Mouse (Mus musculus) right cerebral cortex, postnatal 14 days (tissue): ENCODE measurements around the gene Chd3.

Source experiments
- DNase-seq: peaks from one replicate; pipeline ENCODE4 v3.0.0; 2022

Gene Chd3

GRCm38 (mm10) chr11:69364376-69364775, 4.8 kb downstream of the Chd3 start:
- DNase-seq = no peak

DNA sequence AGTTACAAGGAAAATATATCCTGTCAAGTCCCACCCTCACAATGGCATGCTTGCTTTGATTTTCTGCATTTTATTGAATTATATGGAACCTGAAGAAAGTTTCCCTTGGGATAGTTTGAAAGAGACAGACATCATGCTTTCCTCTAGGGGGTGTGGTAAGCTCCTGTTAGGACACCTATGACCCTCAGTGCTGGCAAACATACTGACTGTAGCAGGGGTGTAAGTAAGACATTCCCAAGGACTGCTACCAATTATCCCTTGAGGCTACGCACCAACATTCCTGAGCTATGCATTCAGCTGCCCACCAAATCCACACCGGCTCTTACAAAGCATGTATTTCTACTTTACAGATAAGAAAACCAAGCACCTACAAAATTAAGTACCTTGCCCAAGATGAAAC, 6.7 kb downstream of the Chd3 start:
- no peak for DNase-seq

GRCm38 (mm10) chr11:69362021-69362420, 7.2 kb downstream of the Chd3 start:
- no peak for DNase-seq

DNA sequence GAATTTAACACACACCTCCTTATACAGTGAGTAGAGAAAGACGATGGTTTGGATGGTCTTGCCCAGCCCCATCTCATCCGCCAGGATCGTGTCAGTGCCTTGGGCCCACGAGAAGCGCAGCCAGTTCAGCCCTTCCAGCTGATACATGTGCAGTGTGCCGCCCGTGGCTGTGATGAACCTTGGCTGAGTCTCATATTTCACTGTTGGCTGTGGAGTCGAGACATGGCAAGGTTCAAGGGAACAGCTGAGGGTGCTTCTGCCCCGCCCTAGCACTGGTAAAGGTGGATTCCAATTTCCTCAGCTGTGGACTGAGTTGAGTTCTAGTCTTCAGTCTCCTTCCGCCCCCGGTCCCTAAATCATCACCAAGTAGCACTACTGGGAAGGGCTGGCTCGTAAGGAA, 11.5 kb downstream of the Chd3 start:
- no peak for DNase-seq

DNA sequence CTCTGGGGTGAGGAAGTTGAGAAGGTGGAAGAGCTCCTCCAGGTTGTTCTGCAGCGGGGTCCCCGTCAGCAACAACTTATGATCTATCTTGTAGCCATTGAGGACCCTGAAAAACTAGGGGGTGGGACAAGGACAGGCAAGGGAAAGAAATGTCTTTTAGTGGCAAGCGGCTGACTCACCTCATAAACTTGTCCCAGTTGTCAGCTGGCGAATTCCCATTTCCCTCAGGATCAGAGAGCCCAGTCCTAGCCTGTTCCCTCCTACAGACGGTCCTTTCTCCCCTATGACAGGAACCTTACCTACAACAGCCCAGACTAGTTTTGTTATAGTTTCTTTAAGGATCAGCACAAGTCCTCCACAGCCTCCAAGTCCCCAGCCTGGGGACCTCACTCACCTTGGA, 12.7 kb downstream of the Chd3 start:
- DNase-seq = no peak

GRCm38 (mm10) chr11:69346441-69346840, 22.8 kb downstream of the Chd3 start:
- DNase-seq = no peak

- DNase-seq = peak; percentile 79
These were observed 28.8 kb downstream of the Chd3 start, which contains the start of gene Rnf227 for GRCm38 (mm10) chr11:69340161-69341131. Gene Rnf227, plus strand, starts transcription at chr11:69340461.

DNA sequence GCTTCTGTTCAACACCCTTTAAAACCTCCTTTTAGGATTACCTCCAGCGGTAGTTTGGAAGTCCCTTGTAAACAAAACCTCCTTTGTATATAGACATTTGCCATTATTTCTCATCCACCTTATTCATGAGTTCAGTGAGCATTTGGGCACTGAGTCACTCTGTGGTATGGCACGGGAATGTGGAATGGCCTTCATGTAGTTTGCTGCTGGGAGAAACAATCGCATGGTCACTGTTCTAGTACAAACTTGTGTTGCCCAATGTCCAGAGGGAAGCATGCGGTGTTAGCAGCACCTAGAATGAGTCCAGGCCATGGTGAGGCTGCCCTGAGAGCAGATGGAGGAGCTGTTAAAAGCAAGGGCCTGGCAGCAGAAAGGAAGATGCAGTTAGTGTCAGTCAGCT, 34.4 kb downstream of the Chd3 start:
- no peak for DNase-seq

GRCm38 (mm10) chr11:69333922-69334321, 35.3 kb downstream of the Chd3 start:
- no peak for DNase-seq

DNA sequence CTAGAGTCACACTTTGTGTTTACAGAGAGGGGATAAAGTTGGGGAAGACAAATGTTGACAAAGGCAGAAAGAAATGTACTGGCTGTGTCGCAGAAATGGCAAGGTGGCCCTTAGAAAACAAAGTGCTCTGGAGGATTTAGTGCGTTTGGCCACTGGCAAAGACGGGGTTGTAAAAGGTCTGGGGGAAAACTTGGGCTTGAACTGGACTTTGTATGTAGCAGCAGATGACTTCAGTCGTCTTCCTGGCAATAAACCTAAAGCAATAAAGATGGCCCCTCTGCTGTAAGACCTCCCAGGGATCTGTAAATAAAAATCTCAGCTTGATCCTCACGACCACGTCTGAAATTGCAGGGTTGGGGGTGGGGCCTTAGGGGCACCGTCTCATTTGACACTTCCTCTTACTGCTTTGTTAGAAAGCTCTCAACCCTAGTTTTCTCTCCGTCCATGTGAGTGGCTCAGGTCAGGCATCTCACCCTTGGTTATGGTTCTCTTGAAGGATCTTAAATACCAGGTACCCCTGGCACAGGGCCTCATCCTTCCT, 36.4 kb downstream of the Chd3 start:
- no peak for DNase-seq

GRCm38 (mm10) chr11:69331929-69332405, 37.2 kb downstream of the Chd3 start:
- peak; percentile 83 for DNase-seq

DNA sequence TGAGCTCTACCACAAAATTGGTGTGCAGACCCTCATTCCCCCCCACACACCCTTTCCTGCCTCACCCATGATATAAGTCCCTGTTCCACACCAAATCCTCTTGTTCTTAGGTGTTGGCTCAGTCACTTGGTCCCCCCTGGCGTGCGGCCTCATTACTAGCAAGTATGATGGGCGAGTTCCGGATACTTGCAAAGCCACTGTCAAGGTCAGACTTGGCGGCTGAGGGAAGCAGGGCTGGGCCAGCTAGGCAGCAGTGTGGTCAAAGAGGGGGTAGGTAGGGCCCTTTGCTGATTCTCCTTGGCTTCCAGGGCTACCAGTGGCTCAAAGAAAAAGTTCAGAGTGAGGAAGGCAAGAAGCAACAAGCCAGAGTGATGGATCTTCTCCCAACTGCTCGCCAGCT, 38.1 kb downstream of the Chd3 start:
- DNase-seq = no peak

- DNase-seq = no peak
These were observed 40.7 kb downstream of the Chd3 start for GRCm38 (mm10) chr11:69328517-69328916.

DNA sequence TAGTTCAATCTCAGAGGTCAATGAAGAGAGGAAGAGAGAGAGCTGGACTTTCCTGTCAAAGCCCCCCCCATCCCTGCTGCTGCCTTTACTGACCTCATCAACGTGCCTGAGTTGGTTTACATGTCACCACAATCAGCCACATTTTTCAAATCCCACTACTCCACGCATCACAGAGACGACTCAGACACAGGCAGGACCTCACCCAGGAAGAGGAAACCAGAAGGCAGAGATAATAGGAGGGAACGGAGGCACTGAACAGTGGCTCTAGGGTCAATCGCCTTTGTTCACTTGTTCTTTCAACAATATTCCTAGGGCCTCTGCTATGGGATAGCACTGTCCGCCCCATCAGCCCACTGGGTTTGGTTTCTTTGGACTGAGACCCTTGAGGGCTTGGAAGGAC, 41.6 kb downstream of the Chd3 start:
- no peak for DNase-seq

DNA sequence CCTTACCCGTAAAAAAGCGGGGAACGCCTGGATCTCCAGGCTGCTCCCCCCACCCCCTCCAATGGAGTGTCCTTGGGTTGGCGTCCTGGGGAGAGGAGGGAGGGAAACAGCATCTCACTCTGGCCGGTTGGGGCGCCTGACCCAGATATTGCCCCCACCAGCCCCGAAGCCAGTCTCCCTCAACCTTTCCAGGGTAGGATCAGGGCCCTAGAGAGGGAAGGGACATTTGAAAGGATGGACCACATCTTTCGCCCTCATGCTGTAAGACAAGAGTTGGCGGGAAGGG, 42.1 kb downstream of the Chd3 start:
- no peak for DNase-seq

DNA sequence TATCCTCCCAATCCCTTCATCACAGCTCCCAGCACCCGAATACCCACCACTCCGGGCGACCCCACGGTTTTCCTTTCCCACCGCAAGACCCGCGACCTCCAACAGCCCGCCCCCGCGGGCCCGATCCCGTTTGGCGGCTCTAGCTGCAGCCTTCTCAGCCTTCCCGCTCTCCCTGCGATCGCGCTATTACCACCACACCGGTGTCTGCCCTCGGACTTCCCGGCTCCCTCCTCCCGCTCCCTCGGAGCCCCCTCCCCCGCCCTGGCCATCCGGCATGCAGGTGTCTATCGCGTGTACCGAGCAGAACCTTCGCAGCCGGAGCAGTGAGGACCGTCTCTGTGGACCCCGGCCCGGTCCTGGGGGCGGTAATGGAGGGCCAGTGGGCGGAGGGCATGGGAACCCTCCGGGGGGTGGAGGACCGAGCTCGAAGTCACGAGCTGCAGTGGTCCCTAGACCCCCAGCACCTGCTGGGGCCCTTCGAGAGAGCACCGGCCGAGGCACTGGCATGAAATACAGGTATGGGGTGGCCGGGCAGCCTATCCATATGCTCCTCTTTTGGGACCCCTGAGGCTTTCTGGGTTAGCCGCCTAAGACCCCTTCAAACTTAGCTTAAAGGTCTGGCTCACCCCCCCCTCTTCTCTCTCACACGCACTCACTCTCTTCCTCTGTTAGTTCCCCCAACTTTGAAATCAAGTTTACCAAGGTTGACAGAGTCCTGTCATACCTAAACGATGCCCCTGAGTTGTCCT, 42.6 kb downstream of the Chd3 start:
- peak; percentile 40 for DNase-seq

DNA sequence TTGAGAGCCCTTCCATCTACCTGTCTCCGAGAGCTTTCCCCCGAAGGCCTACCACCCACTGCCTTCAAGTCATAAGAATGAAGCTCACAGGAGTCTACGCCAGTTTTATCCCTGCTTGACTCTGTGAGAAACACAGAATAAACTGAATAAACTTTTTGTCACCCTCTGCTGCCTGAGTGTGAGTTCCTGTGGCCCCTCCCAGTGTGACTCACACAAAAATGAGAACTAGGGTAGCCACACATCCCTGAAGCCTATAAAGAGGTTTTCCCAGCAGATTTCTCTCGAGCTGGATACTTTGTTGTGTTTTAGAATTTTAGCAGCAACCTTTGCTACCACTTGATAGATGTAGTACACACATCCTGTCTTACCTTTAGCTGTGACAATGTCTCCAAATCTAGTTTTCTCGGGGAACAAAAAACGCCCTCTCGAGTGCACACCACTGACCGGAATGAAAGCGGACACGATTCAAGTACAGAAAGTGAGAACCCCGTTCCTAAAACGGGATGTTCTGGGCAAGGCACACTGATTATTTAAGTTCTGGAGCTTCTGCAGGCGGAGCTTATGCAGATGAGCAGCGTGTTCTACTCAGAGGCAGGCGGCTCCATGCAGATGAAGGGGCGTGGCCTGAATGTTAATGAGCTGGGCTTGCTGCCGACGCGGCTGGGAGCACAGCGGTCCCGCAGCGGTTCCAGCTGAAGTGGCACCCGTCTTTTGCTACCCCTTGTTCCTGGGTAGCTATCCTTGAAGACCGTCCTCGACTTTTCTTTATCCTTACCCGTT, 43.4 kb downstream of the Chd3 start, which contains the start of gene Kcnab3:
Kcnab3 (plus strand) TSS at position 631 of the 780 bp plus-strand sequence.
- DNase-seq = peak; percentile 77

DNA sequence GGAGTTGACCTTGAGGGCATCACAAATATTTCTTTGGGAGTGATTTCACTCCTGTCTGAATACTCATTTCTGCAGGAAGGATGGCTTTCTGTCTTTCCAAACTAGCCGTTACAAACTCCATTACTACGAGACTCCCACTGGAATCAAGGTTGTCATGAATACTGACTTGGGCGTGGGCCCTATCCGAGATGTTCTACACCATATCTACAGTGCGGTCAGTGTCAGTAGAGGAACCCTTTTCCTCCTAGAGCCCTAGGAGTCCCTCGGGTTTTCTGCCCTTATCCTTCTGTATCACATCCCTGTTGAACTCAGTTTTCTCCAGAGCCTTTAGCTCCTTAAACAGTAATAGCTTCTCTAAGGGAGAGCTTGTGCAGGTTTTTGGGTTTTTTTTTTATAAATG, 44.5 kb downstream of the Chd3 start:
- DNase-seq = no peak

DNA sequence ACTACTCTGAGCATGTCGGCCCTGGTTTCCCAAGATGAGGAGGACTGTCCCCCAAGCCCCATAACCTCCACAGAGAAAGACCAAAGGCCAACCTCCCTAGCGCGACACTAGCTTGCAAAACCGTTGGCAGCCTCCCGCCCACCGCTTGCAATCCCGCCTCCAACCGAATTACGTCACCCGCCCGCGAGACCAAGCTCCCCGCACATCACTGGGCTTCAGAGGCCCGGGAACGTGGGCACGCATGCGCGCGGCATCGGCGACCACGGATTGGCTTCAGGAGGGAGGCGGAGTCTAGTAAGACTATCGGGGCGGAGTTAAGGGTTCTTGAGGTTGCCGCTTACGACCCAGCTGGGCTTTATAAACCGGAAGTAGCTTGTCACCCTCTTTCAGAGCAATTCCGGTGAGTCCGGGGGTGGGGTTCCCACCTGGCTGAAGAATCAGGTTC, 45.5 kb downstream of the Chd3 start, which contains the start of the genes Cntrob and Trappc1:
Cntrob (minus strand) TSS at position 109 of the 445 bp plus-strand sequence.
Trappc1 (plus strand) TSS at position 314 of the 445 bp plus-strand sequence.
- DNase-seq = peak; percentile 99

- DNase-seq = no peak
These were observed 46.3 kb downstream of the Chd3 start for GRCm38 (mm10) chr11:69322693-69323471.

- peak; percentile 62 for DNase-seq
These were observed 47.2 kb downstream of the Chd3 start for GRCm38 (mm10) chr11:69322010-69322409.

GRCm38 (mm10) chr11:69321580-69321979, 47.6 kb downstream of the Chd3 start:
- no peak for DNase-seq
